Mouse (Mus musculus): Measurements from ENCODE around the gene Gne. TPM values are rescaled to one million over a fixed set of nuclear protein-coding genes. Genes with fewer than 3 reads are reported as not detected.

Gene Gne
- polyA plus RNA-seq, 3 experiments from 2014 or later = 13.2 to 20.6 (median 19.4) TPM

- no peak for ATAC-seq
Measured at GRCm38 (mm10) chr4:44022766-44023165, 61.2 kb downstream of the Gne start.

GRCm38 (mm10) chr4:44022323-44022722 lies 61.7 kb downstream of the Gne start:
- peak; percentile 94 for ATAC-seq

GRCm38 (mm10) chr4:44016791-44017190 lies 67.2 kb downstream of the Gne start:
- no peak for ATAC-seq

GRCm38 (mm10) chr4:44016071-44016470 lies 67.9 kb downstream of the Gne start:
- ATAC-seq = no peak

GRCm38 (mm10) chr4:44013391-44014070 lies 70.4 kb downstream of the Gne start:
- no peak for ATAC-seq

- ATAC-seq = peak; percentile 97
Measured at GRCm38 (mm10) chr4:44012376-44013367, 71.3 kb downstream of the Gne start.

GRCm38 (mm10) chr4:44011799-44012198 lies 72.2 kb downstream of the Gne start:
- ATAC-seq = no peak

- no peak for ATAC-seq
Measured at GRCm38 (mm10) chr4:44010893-44011292, 73.1 kb downstream of the Gne start.

GRCm38 (mm10) chr4:44010176-44010575 lies 73.8 kb downstream of the Gne start:
- ATAC-seq = no peak

- ATAC-seq = no peak
Measured at GRCm38 (mm10) chr4:44004623-44005409, 79.2 kb downstream of the Gne start.

GRCm38 (mm10) chr4:44004126-44004525 lies 79.9 kb downstream of the Gne start, which contains the start of gene Clta:
Gene Clta (plus strand): TSS chr4:44004452.
- no peak for ATAC-seq

GRCm38 (mm10) chr4:44003622-44004021 lies 80.4 kb downstream of the Gne start:
- no peak for ATAC-seq

GRCm38 (mm10) chr4:43994342-43994741 lies 89.6 kb downstream of the Gne start:
- no peak for ATAC-seq

GRCm38 (mm10) chr4:43993072-43993471 lies 90.9 kb downstream of the Gne start:
- no peak for ATAC-seq

GRCm38 (mm10) chr4:43988976-43989375 lies 95.0 kb downstream of the Gne start:
- ATAC-seq = no peak

GRCm38 (mm10) chr4:43984326-43984725 lies 99.7 kb downstream of the Gne start:
- no peak for ATAC-seq

Other genes with a start within 250 kb of the Gne start
- under 1 TPM; 0.28 to 0.86 (median 0.56) TPM for gene Olfr157, start 244.0 kb downstream of the Gne start, polyA plus RNA-seq (2017; shearing (Covaris generic))
- not detected for gene Olfr155, start 232.6 kb downstream of the Gne start, polyA plus RNA-seq (2017; shearing (Covaris generic))
- gene Reck, start 208.6 kb downstream of the Gne start, polyA plus RNA-seq (2017; shearing (Covaris generic)) = 1 to 10 TPM; 3.6 to 6.3 (median 5.3) TPM
- gene Glipr2, start 126.8 kb downstream of the Gne start, polyA plus RNA-seq (2017; shearing (Covaris generic)) = 100 to 1,000 TPM; 153 to 302 (median 185) TPM
- not detected for gene Ccin, start 100.7 kb downstream of the Gne start, polyA plus RNA-seq (2017; shearing (Covaris generic))
- gene Clta, start 79.7 kb downstream of the Gne start, polyA plus RNA-seq (2017; shearing (Covaris generic)) = 100 to 1,000 TPM in 1 of 3 experiments, 10 to 100 TPM in 2; 89.3 to 100 (median 91.5) TPM
- 10 to 100 TPM; 23.1 to 29.5 (median 27.6) TPM for gene Rnf38, start 149.6 kb upstream of the Gne start, polyA plus RNA-seq (2017; shearing (Covaris generic))
- 10 to 100 TPM in 1 of 3 experiments, 1 to 10 TPM in 2; 4.9 to 33.1 (median 5.2) TPM for gene Melk, start 216.7 kb upstream of the Gne start, polyA plus RNA-seq (2017; shearing (Covaris generic))